Mouse (Mus musculus): Measurements from ENCODE around the gene Ubash3b. TPM values are rescaled to one million over a fixed set of nuclear protein-coding genes. Genes with fewer than 3 reads are reported as not detected.

Gene Ubash3b
- polyA plus RNA-seq, 1 experiment: 85.5 TPM

GRCm38 (mm10) chr9:40963586-40964417 lies 197.7 kb downstream of the Ubash3b start, which contains the start of gene Jhy:
Gene Jhy (minus strand): TSS chr9:40964118.
- no peak within 1 kb of the TSS for H3K4me3 ChIP-seq (replicated peaks)
- H3K4me1 ChIP-seq: peaks cover 19% of the 10 kb centered on the region
- peaks cover 51% of the 10 kb centered on the region for H3K27me3 ChIP-seq (replicated peaks)
- TF ChIP-seq GATA1 (IDR thresholded peaks at IDR 0.05; ENCODE audit: borderline replicate concordance, low read length): no peak
- no peak for TF ChIP-seq FLI1 (IDR thresholded peaks at IDR 0.05; ENCODE audit: low read length)
- H3K9me3 ChIP-seq: peaks cover 17% of the 10 kb centered on the region
- H3K36me3 ChIP-seq (replicated peaks; ENCODE audit: low read length): peaks cover 6% of the 10 kb centered on the region

DNA sequence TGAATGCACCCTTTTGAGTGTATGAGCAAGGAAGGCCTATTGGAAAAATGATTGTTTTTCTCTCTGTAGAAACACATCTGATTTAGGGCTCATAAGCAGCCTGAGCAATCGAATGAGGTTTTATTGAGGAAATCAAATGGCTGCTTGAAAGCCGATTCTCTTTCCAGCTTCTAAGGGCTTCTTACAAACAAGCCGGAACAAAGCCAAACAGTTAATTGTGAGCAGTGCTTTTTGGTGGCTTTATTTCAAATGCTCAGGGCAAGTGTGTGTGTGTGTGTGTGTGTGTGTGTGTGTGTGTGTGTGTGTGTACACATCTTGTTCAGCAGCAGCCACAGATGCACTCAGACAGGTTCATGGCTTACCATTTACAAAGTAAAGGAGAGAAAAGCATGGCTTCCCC lies 200.1 kb downstream of the Ubash3b start:
- Histone ChIP-seq H3K4me1 (peaks cover 15% of the 10 kb centered on the region), H3K36me3 (replicated peaks; ENCODE audit: low read length) (no peaks in the 10 kb centered on the region), H3K4me3 (replicated peaks) (no peak overlapping the region), H3K9me3 (peaks cover 13% of the 10 kb centered on the region), H3K27me3 (replicated peaks) (peaks cover 53% of the 10 kb centered on the region)
- TF ChIP-seq FLI1 (IDR thresholded peaks at IDR 0.05; ENCODE audit: low read length) (no peak), GATA1 (IDR thresholded peaks at IDR 0.05; ENCODE audit: borderline replicate concordance, low read length) (no peak)

Other genes starting within 250 kb of the Ubash3b start
- gene Jhy, start 197.6 kb downstream of the Ubash3b start, polyA plus RNA-seq (2012; ENCODE audit: insufficient read depth, low replicate concordance): 1.1 and 2.3 TPM in 2 replicates
- 0.40 and 0.49 TPM in 2 replicates for gene Crtam, start 157.1 kb downstream of the Ubash3b start, polyA plus RNA-seq (2012; ENCODE audit: insufficient read depth, low replicate concordance)

Data from megakaryocyte, embryonic 14.5 days (primary cell).